20 mouse cellular contexts compared by ENCODE assay signal in the genomic region with DNA sequence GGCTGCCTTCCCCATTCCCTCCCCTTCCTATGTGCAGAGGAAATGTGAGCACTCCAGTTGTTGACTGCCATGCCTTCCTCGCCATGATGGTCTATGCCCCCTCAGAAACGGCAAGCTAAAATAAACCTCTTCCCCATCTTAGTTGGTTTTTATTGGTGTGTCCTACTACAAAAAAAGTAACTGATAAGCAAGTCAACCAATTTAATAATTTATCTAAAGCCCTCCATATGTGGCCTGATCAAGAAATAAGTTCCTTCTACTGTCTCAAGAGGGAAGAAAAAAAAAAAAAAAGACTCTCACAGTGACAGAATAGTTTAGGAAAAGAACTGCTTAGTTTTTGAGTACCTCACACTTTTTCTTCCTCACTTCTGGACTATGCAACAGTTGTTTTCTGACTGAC. TPM values are rescaled to one million over a fixed set of nuclear protein-coding genes. Genes with fewer than 3 reads are reported as not detected.
DNase-seq lines count a peak whose midpoint lies in the region; TF ChIP-seq lines count a peak whose summit lies in the region.
"Had no signal": no experiment of that assay in that cellular context is flagged by ENCODE, and none has a peak within 500 bp of the region (broad histone marks: within the 10 kb centered on the region; RNA-seq: fewer than 3 reads in every experiment).

No protein-coding gene starts in this region.

- TF ChIP-seq POLR2A in heart, adult 2 months (IDR thresholded peaks at IDR 0.05; ENCODE audit: insufficient read depth, low read depth, low read length): no peak
- TF ChIP-seq POLR2A in MEL (IDR thresholded peaks at IDR 0.05; ENCODE audit: control insufficient read depth in 1 of 2, insufficient read depth in 1 of 2, low read depth in 1 of 2, low read length in 2 of 2, poor library complexity in 1 of 2): no peak

- peaks cover 19% of the 10 kb centered on the region for H3K4me1 ChIP-seq in heart, embryonic 10.5 days
- H3K4me1 ChIP-seq in heart, adult 2 months (ENCODE audit: control insufficient read depth, insufficient read depth, low read length): peaks cover 10% of the 10 kb centered on the region
- peaks cover 36 to 62% of the 10 kb centered on the region in 2 experiments for H3K4me1 ChIP-seq in MEL (ENCODE audit: control insufficient read depth in 1 of 2, insufficient read depth in 2 of 2, low read length in 2 of 2)

- WGBS in heart, embryonic 10.5 days: 95% methylated on average over 2 of the region's 2 CpGs
- 97% methylated on average over 2 of the region's 2 CpGs for WGBS in heart, adult 2 months

- DNase-seq in heart, embryonic 10.5 days (ENCODE audit: low spot score): peak; percentile 5
- no peak for DNase-seq in heart, adult 2 months
- DNase-seq in MEL (ENCODE audit: low read depth, low spot score): peak; percentile 74
- no peak for DNase-seq in cerebellum, postnatal 4 days (ENCODE audit: low spot score in 2 of 2)
- DNase-seq: adrenal gland, adult 2 months; adrenal gland, adult 8-10 months; adrenal gland, postnatal 10 days; adrenal gland, postnatal 14 days; adrenal gland, postnatal 25 days; adrenal gland, postnatal 36 days; B cell, adult 2 months; cerebellum, adult 11 months; cerebellum, adult 11-12 months; cerebellum, adult 18-20 months; cerebellum, adult 2 months had no signal

- no peak for TF ChIP-seq EP300 in heart, adult 2 months (IDR thresholded peaks at IDR 0.05; ENCODE audit: insufficient read depth, low read depth, low read length)
- TF ChIP-seq EP300 in MEL (IDR thresholded peaks at IDR 0.05; ENCODE audit: low read depth in 1 of 2, low read length in 2 of 2): peak; percentile 80 to 89

- TF ChIP-seq CTCF in heart, adult 2 months (IDR thresholded peaks at IDR 0.05): no peak
- no peak for TF ChIP-seq CTCF in MEL (IDR thresholded peaks at IDR 0.05 in 2 of 3, conservative IDR thresholded peaks at IDR 0.05 in 1 of 3; ENCODE audit: control insufficient read depth in 1 of 3, insufficient read depth in 1 of 3, low read depth in 2 of 3, low read length in 3 of 3, poor library complexity in 1 of 3, severe bottlenecking in 1 of 3)

- no peak for TF ChIP-seq RAD21 in MEL (IDR thresholded peaks at IDR 0.05; ENCODE audit: low read depth, low read length)

- no peak overlapping the region for H3K9ac ChIP-seq in heart, adult 2 months (ENCODE audit: low read depth, low read length)
- H3K9ac ChIP-seq in MEL (ENCODE audit: control insufficient read depth, low read depth, low read length, poor library complexity, severe bottlenecking): no peak overlapping the region; the same call in 1 of the 2 replicates

- no peaks in the 10 kb centered on the region for H3K9me3 ChIP-seq in heart, embryonic 10.5 days
- no peaks in the 10 kb centered on the region for H3K9me3 ChIP-seq in MEL (replicated peaks; ENCODE audit: insufficient read depth, low read length)

- intact Hi-C loops in heart, adult 2 months (cut with DNase I): no loop called here

- peaks cover 10% of the 10 kb centered on the region for H3K36me3 ChIP-seq in heart, embryonic 10.5 days
- H3K36me3 ChIP-seq in heart, adult 2 months (ENCODE audit: control insufficient read depth, insufficient read depth, low read length): peaks cover 4% of the 10 kb centered on the region
- peaks cover 0 to 62% of the 10 kb centered on the region in 2 experiments; a peak in 2 of 4 replicates for H3K36me3 ChIP-seq in MEL (ENCODE audit: control insufficient read depth in 1 of 2, insufficient read depth in 2 of 2, low read length in 2 of 2)

- H3K4me3 ChIP-seq in heart, embryonic 10.5 days: no peak overlapping the region
- H3K4me3 ChIP-seq in heart, adult 2 months: no peak overlapping the region
- no peak overlapping the region for H3K4me3 ChIP-seq in MEL (ENCODE audit: control insufficient read depth in 1 of 2, insufficient read depth in 1 of 2, low read depth in 2 of 2, low read length in 2 of 2)

- H3K27ac ChIP-seq in heart, embryonic 10.5 days: no peak overlapping the region
- H3K27ac ChIP-seq in heart, adult 2 months: no peak overlapping the region
- H3K27ac ChIP-seq in MEL (ENCODE audit: control insufficient read depth, low read depth, low read length): peak overlapping the region; percentile 96

- H3K27me3 ChIP-seq in heart, embryonic 10.5 days (ENCODE audit: insufficient read depth, poor library complexity, severe bottlenecking): 0 out of 2 replicates have a peak, but pooled peaks cover 12% of the 10 kb centered on the region
- no peaks in the 10 kb centered on the region for H3K27me3 ChIP-seq in heart, adult 2 months (ENCODE audit: control insufficient read depth, insufficient read depth, low read length)
- no peaks in the 10 kb centered on the region for H3K27me3 ChIP-seq in MEL (ENCODE audit: control insufficient read depth in 1 of 2, insufficient read depth in 2 of 2, low read length in 2 of 2)
- H3K27me3 ChIP-seq: CH12.LX, Patski had no signal

- H3K79me2 ChIP-seq in heart, adult 2 months (replicated peaks; ENCODE audit: control insufficient read depth, insufficient read depth, low read length): no peaks in the 10 kb centered on the region
- H3K79me2 ChIP-seq in MEL (ENCODE audit: control insufficient read depth, insufficient read depth, low read length, poor library complexity): no peaks in the 10 kb centered on the region

TF ChIP-seq in MEL, 35 proteins besides CTCF, POLR2A, EP300 and RAD21:
- TF ChIP-seq JUND (IDR thresholded peaks at IDR 0.05; ENCODE audit: low read depth, low read length) (no peak), TAL1 (IDR thresholded peaks at IDR 0.05; ENCODE audit: low read length) (peak; percentile 18; the same call in 1 of the 2 replicates), TBP (IDR thresholded peaks at IDR 0.05; ENCODE audit: low read depth, low read length) (peak; percentile 20; the same call in 1 of the 2 replicates), KAT2A (conservative IDR thresholded peaks at IDR 0.05; ENCODE audit: low read depth, low read length) (no peak), MAX (IDR thresholded peaks at IDR 0.05; ENCODE audit: low read length) (0 out of 2 replicates have a peak, but pooled peaks have one; percentile 12), MXI1 (IDR thresholded peaks at IDR 0.05; ENCODE audit: low read depth, low read length) (no peak), MYC (IDR thresholded peaks at IDR 0.05; ENCODE audit: low read depth, low read length) (no peak), MEF2A (IDR thresholded peaks at IDR 0.05; ENCODE audit: extremely low read depth, insufficient replicate concordance, low read depth, low read length, poor library complexity, severe bottlenecking) (no peak), NELFE (IDR thresholded peaks at IDR 0.05; ENCODE audit: low read depth, low read length) (no peak), GATA1 (IDR thresholded peaks at IDR 0.05; ENCODE audit: low read depth, low read length) (peak; percentile 82), ZC3H11A (IDR thresholded peaks at IDR 0.05; ENCODE audit: low read depth, low read length) (no peak), POLR2AphosphoS5 (IDR thresholded peaks at IDR 0.05; ENCODE audit: borderline replicate concordance, low read depth, low read length) (no peak), UBTF (IDR thresholded peaks at IDR 0.05; ENCODE audit: borderline replicate concordance, insufficient read depth, low read depth, low read length) (no peak), POLR2AphosphoS2 (IDR thresholded peaks at IDR 0.05; ENCODE audit: low read length) (no peak), CHD1 (IDR thresholded peaks at IDR 0.05; ENCODE audit: low read depth, low read length) (0 out of 2 replicates have a peak, but pooled peaks have one; percentile 0), HCFC1 (IDR thresholded peaks at IDR 0.05; ENCODE audit: low read depth, low read length) (no peak), SIN3A (IDR thresholded peaks at IDR 0.05; ENCODE audit: low read length) (peak; percentile 72), RCOR1 (IDR thresholded peaks at IDR 0.05; ENCODE audit: low read depth, low read length) (peak; percentile 75), USF1 (IDR thresholded peaks at IDR 0.05; ENCODE audit: low read depth, low read length) (no peak), TCF12 (IDR thresholded peaks at IDR 0.05; ENCODE audit: low read depth, low read length) (peak; percentile 83), SMC3 (IDR thresholded peaks at IDR 0.05; ENCODE audit: low read depth, low read length) (no peak), MAFK (IDR thresholded peaks at IDR 0.05; ENCODE audit: borderline replicate concordance, low read depth, low read length) (no peak), GABPA (IDR thresholded peaks at IDR 0.05; ENCODE audit: low read depth, low read length) (no peak), MYB (IDR thresholded peaks at IDR 0.05; ENCODE audit: low read depth, low read length) (0 out of 2 replicates have a peak, but pooled peaks have one; percentile 40), E2F4 (IDR thresholded peaks at IDR 0.05; ENCODE audit: borderline replicate concordance, low read depth, low read length) (no peak), ETS1 (IDR thresholded peaks at IDR 0.05; ENCODE audit: low read depth, low read length) (peak; percentile 76; the same call in 1 of the 2 replicates), CHD2 (IDR thresholded peaks at IDR 0.05; ENCODE audit: low read length) (no peak), BHLHE40 (IDR thresholded peaks at IDR 0.05; ENCODE audit: borderline replicate concordance, low read depth, low read length) (no peak), MAZ (IDR thresholded peaks at IDR 0.05; ENCODE audit: low read depth, low read length) (no peak), USF2 (IDR thresholded peaks at IDR 0.05; ENCODE audit: borderline replicate concordance in 1 of 2, insufficient read depth in 1 of 2, low read depth in 1 of 2, low read length in 2 of 2) (no peak), ZNF384 (IDR thresholded peaks at IDR 0.05; ENCODE audit: low read depth, low read length) (peak; percentile 87)

RNA-seq across cellular contexts. Expression of a gene that starts 22.6 kb away (rescaled TPM):
- polyA plus RNA-seq in heart, embryonic 10.5 days (2016; fragmentation: Nextera tagmentation; extraction: Ambion mirVana): 26.2 and 28.5 TPM in 2 replicates
- 1 to 10 TPM; 4.0 to 4.4 TPM for total RNA-seq in heart, adult 2 months (2021)
- polyA plus RNA-seq in heart, adult 2 months (2012; rRNA removed): 2.2 and 3.1 TPM in 2 replicates
- 6.4 and 7.3 TPM in 2 replicates for total RNA-seq in MEL (2012; rRNA removed)
- 10 to 100 TPM in 1 of 2 experiments, not detected in 1; 10.2 TPM for polyA plus RNA-seq in MEL (2012; ENCODE audit: insufficient read depth in 1 of 2, insufficient read length in 2 of 2, low read depth in 1 of 2, low replicate concordance in 2 of 2, missing spikeins in 1 of 2)

RNA-seq across cellular contexts. Expression of a gene that starts 50.0 kb away (rescaled TPM):
- 13.6 and 14.1 TPM in 2 replicates for polyA plus RNA-seq in heart, embryonic 10.5 days (2016; fragmentation: Nextera tagmentation; extraction: Ambion mirVana)
- total RNA-seq in heart, adult 2 months (2021): 10 to 100 TPM; 14.7 to 18.3 TPM
- 5.4 and 11.4 TPM in 2 replicates for polyA plus RNA-seq in heart, adult 2 months (2012; rRNA removed)
- not detected in 2 replicates for total RNA-seq in MEL (2012; rRNA removed)
- polyA plus RNA-seq in MEL (2012; ENCODE audit: insufficient read depth in 1 of 2, insufficient read length in 2 of 2, low read depth in 1 of 2, low replicate concordance in 2 of 2, missing spikeins in 1 of 2): not detected
- polyA plus RNA-seq: activated CD4-positive, CD25-positive, alpha-beta regulatory T cell, adult 4 months; C2C12; CD4-positive, CD25-positive, alpha-beta regulatory T cell, adult 4 months; Patski had no signal

Comparison
In these comparisons a context has a peak if more than half of its experiments do, and no peak if none do; other contexts are left out.
1. DNase-seq: peak in heart, embryonic 10.5 days (single experiment) and MEL (single experiment); none in heart, adult 2 months (0 of 2) and cerebellum, postnatal 4 days (0 of 2).